Comparison of ENCODE assay signal across 10 mouse cellular contexts in genomic region chr7:6285366-6285765, GRCm38 (mm10). TPM values are rescaled to one million over a fixed set of nuclear protein-coding genes. Genes with fewer than 3 reads are reported as not detected.
DNase-seq lines count a peak whose midpoint lies in the region; ATAC-seq and TF ChIP-seq lines count a peak whose summit lies in the region.
"Had no signal": no experiment of that assay in that cellular context is flagged by ENCODE, and none has a peak within 500 bp of the region (broad histone marks: within the 10 kb centered on the region; RNA-seq: fewer than 3 reads in every experiment).

No protein-coding gene starts in this region.

- in situ Hi-C loops in CH12.LX (cut with MboI; ENCODE audit: low pct_ligation_motif_present, low pct_unique_long_range_greater_than_20kb, low sequenced_read_pairs) = loop anchor here (25.0 kb wide), 1 partner anchor 102 kb away; the partner anchor contains the start of genes Smim17 and Zfp28

- TF ChIP-seq POLR2A in CH12.LX (IDR thresholded peaks at IDR 0.05; ENCODE audit: low read depth, low read length) = no peak

- H3K4me3 ChIP-seq in hindbrain, embryonic 10.5 days = peak overlapping the region; percentile 59
- no peak overlapping the region for H3K4me3 ChIP-seq in hindbrain, embryonic 11.5 days (ENCODE audit: low read depth, low read length)
- no peak overlapping the region for H3K4me3 ChIP-seq in CH12.LX (replicated peaks in 1 of 3; ENCODE audit: low read depth in 2 of 3, low read length in 2 of 3, poor library complexity in 1 of 3)
- peak overlapping the region; percentile 58 for H3K4me3 ChIP-seq in forebrain, embryonic 15.5 days
- H3K4me3 ChIP-seq in macrophage (ENCODE audit: inconsistent target) = peak overlapping the region; percentile 44

- dilution Hi-C loops in CH12.LX (cut with MboI; ENCODE audit: extremely low pct_ligation_motif_present, extremely low pct_unique_long_range_greater_than_20kb, low sequenced_read_pairs) = no loop called here

- H3K4me2 ChIP-seq in hindbrain, embryonic 11.5 days (replicated peaks; ENCODE audit: low read depth, low read length) = no peak overlapping the region
- H3K4me2 ChIP-seq in CH12.LX (ENCODE audit: insufficient read depth, low read depth, poor library complexity, severe bottlenecking) = peak overlapping the region; percentile 32
- no peak overlapping the region for H3K4me2 ChIP-seq in forebrain, embryonic 15.5 days (replicated peaks)

- WGBS in hindbrain, embryonic 10.5 days = 88% methylated on average over 6 of the region's 6 CpGs
- WGBS in hindbrain, embryonic 11.5 days = 93% methylated on average over 6 of the region's 6 CpGs
- WGBS in forebrain, embryonic 15.5 days = 93% methylated on average over 6 of the region's 6 CpGs
- WGBS in macrophage (ENCODE audit: missing documents) = 23% methylated on average over 6 of the region's 6 CpGs

- H3K4me1 ChIP-seq in hindbrain, embryonic 10.5 days (replicated peaks) = peaks cover 26% of the 10 kb centered on the region
- H3K4me1 ChIP-seq in hindbrain, embryonic 11.5 days (replicated peaks; ENCODE audit: control insufficient read depth, insufficient read depth, low read length) = 0 out of 2 replicates have a peak, but pooled peaks cover 2% of the 10 kb centered on the region
- H3K4me1 ChIP-seq in CH12.LX (ENCODE audit: control insufficient read depth in 1 of 2, insufficient read depth in 2 of 2) = peaks cover 11 to 26% of the 10 kb centered on the region in 2 experiments; a peak in 3 of 4 replicates
- H3K4me1 ChIP-seq in forebrain, embryonic 15.5 days = peaks cover 28% of the 10 kb centered on the region

- H3K36me3 ChIP-seq in hindbrain, embryonic 10.5 days = 0 out of 2 replicates have a peak, but pooled peaks cover under 1% of the 10 kb centered on the region
- H3K36me3 ChIP-seq in hindbrain, embryonic 11.5 days (ENCODE audit: control insufficient read depth, insufficient read depth, low read length) = no peaks in the 10 kb centered on the region
- peaks cover 0 to 5% of the 10 kb centered on the region in 2 experiments for H3K36me3 ChIP-seq in CH12.LX (replicated peaks in 1 of 2; ENCODE audit: control insufficient read depth in 1 of 2, insufficient read depth in 1 of 2, low read length in 1 of 2)
- H3K36me3 ChIP-seq in forebrain, embryonic 15.5 days = 0 out of 2 replicates have a peak, but pooled peaks cover 5% of the 10 kb centered on the region
- no peaks in the 10 kb centered on the region for H3K36me3 ChIP-seq in macrophage (ENCODE audit: inconsistent target)

- no peaks in the 10 kb centered on the region for H3K27me3 ChIP-seq in hindbrain, embryonic 10.5 days (ENCODE audit: insufficient read depth, poor library complexity, severe bottlenecking)
- no peaks in the 10 kb centered on the region for H3K27me3 ChIP-seq in hindbrain, embryonic 11.5 days (ENCODE audit: control insufficient read depth, insufficient read depth, low read length)
- no peaks in the 10 kb centered on the region for H3K27me3 ChIP-seq in CH12.LX (replicated peaks)
- no peaks in the 10 kb centered on the region for H3K27me3 ChIP-seq in forebrain, embryonic 15.5 days

- DNase-seq in hindbrain, embryonic 10.5 days (ENCODE audit: low spot score) = no peak
- no peak for DNase-seq in hindbrain, embryonic 11.5 days (ENCODE audit: low spot score)
- peak; percentile 72 for DNase-seq in CH12.LX (ENCODE audit: extremely low read depth)
- DNase-seq in embryo, embryonic 10.5 days (ENCODE audit: low spot score) = no peak
- DNase-seq in right cerebral cortex, postnatal 25 days = no peak
- DNase-seq in spleen, postnatal 14 days (ENCODE audit: low spot score in 2 of 2) = no peak

- TF ChIP-seq RAD21 in CH12.LX (IDR thresholded peaks at IDR 0.05; ENCODE audit: low read depth, low read length) = no peak

- H3K9me3 ChIP-seq in hindbrain, embryonic 10.5 days = peaks cover 4% of the 10 kb centered on the region; the same call in 1 of the 2 replicates
- H3K9me3 ChIP-seq in hindbrain, embryonic 11.5 days (ENCODE audit: control insufficient read depth, low read length) = no peaks in the 10 kb centered on the region
- H3K9me3 ChIP-seq in CH12.LX (replicated peaks; ENCODE audit: low read length) = no peaks in the 10 kb centered on the region
- H3K9me3 ChIP-seq in forebrain, embryonic 15.5 days = no peaks in the 10 kb centered on the region

- TF ChIP-seq CTCF in CH12.LX (conservative IDR thresholded peaks at IDR 0.05 in 1 of 2, IDR thresholded peaks at IDR 0.05 in 1 of 2; ENCODE audit: low read depth in 2 of 2, low read length in 2 of 2) = no peak

- no peak for ATAC-seq in hindbrain, embryonic 11.5 days (ENCODE audit: low FRiP score)
- no peak for ATAC-seq in forebrain, embryonic 15.5 days (replicated peaks)

- TF ChIP-seq EP300 in CH12.LX (IDR thresholded peaks at IDR 0.05; ENCODE audit: low read length) = peak; percentile 21; the same call in 1 of the 2 replicates

- no peaks in the 10 kb centered on the region; the same call in 1 of the 2 replicates for H3K79me2 ChIP-seq in CH12.LX (replicated peaks; ENCODE audit: control insufficient read depth, extremely low read depth, insufficient read depth, poor library complexity, severe bottlenecking)
- no peaks in the 10 kb centered on the region for H3K79me2 ChIP-seq in macrophage (ENCODE audit: inconsistent target)

- H3K9ac ChIP-seq in hindbrain, embryonic 11.5 days (ENCODE audit: low read depth, low read length) = no peak overlapping the region
- peak overlapping the region; percentile 28; the same call in 1 of the 2 replicates for H3K9ac ChIP-seq in CH12.LX (ENCODE audit: insufficient read depth, low read depth)
- H3K9ac ChIP-seq in forebrain, embryonic 15.5 days (replicated peaks) = no peak overlapping the region

- H3K27ac ChIP-seq in hindbrain, embryonic 10.5 days = no peak overlapping the region
- H3K27ac ChIP-seq in hindbrain, embryonic 11.5 days (ENCODE audit: low read depth, low read length) = no peak overlapping the region
- no peak overlapping the region for H3K27ac ChIP-seq in CH12.LX (ENCODE audit: insufficient read depth, low read depth)
- H3K27ac ChIP-seq in forebrain, embryonic 15.5 days (replicated peaks) = peak overlapping the region; percentile 88; the same call in 1 of the 2 replicates
- H3K27ac ChIP-seq in macrophage = peak overlapping the region; percentile 84

TF ChIP-seq in CH12.LX, 34 proteins besides CTCF, POLR2A, EP300 and RAD21 (continues in another document):
- TF ChIP-seq PAX5 (IDR thresholded peaks at IDR 0.05; ENCODE audit: low read length) (no peak), JUN (IDR thresholded peaks at IDR 0.05; ENCODE audit: insufficient read depth, low read depth, low read length) (peak; percentile 33; the same call in 1 of the 2 replicates), NRF1 (IDR thresholded peaks at IDR 0.05; ENCODE audit: low read depth, low read length) (no peak), MXI1 (IDR thresholded peaks at IDR 0.05; ENCODE audit: low read depth, low read length) (no peak)

RNA-seq across cellular contexts. Expression of gene Zfp667, which starts 1.0 kb away (rescaled TPM):
- polyA plus RNA-seq in hindbrain, embryonic 10.5 days (2016; fragmentation: Nextera tagmentation; extraction: Ambion mirVana) = 8.5 and 9.6 TPM in 2 replicates
- polyA plus RNA-seq in hindbrain, embryonic 11.5 days (2014; fragmentation: Nextera tagmentation; extraction: Ambion mirVana) = 15.1 and 16.5 TPM in 2 replicates
- total RNA-seq in CH12.LX (2012; rRNA removed) = 0.50 and 0.51 TPM in 2 replicates
- total RNA-seq in CH12.LX (2014; rRNA removed) = 0.46 and 0.58 TPM in 2 replicates
- polyA plus RNA-seq in CH12.LX (2012; ENCODE audit: insufficient read length, low read depth) = 0.56 and 0.87 TPM in 2 replicates
- 15.2 and 15.8 TPM in 2 replicates for polyA plus RNA-seq in forebrain, embryonic 15.5 days (2015; fragmentation: Nextera tagmentation; extraction: Ambion mirVana)
- 10 to 100 TPM in 7 of 26 experiments, 1 to 10 TPM in 13, under 1 TPM in 5, not detected in 1; 0.51 to 36.9 (median 3.3) TPM for total RNA-seq in macrophage (2018; cell fraction: chromatin; rRNA removed)
- 1 to 10 TPM in 12 of 26 experiments, under 1 TPM in 14; 0.26 to 3.8 (median 0.94) TPM for total RNA-seq in macrophage (2018; cell fraction: cytosol; rRNA removed)
- 10 to 100 TPM in 3 of 26 experiments, 1 to 10 TPM in 14, under 1 TPM in 9; 0.24 to 17.0 (median 1.8) TPM for total RNA-seq in macrophage (2018; cell fraction: nucleus; rRNA removed)
- polyA plus RNA-seq in macrophage (2018) = 1.4 to 1.9 TPM (median 1.7 TPM) in 3 replicates

RNA-seq across cellular contexts. Expression of gene Epp13, which starts 32.9 kb away (rescaled TPM):
- 0.24 TPM in 1 of 2 replicates, not detected in the other for polyA plus RNA-seq in hindbrain, embryonic 10.5 days (2016; fragmentation: Nextera tagmentation; extraction: Ambion mirVana)
- polyA plus RNA-seq in hindbrain, embryonic 11.5 days (2014; fragmentation: Nextera tagmentation; extraction: Ambion mirVana) = not detected in 2 replicates
- total RNA-seq in CH12.LX (2012; rRNA removed) = not detected in 2 replicates
- not detected in 2 replicates for total RNA-seq in CH12.LX (2014; rRNA removed)
- polyA plus RNA-seq in CH12.LX (2012; ENCODE audit: insufficient read length, low read depth) = not detected in 2 replicates
- 0.38 TPM in 1 of 2 replicates, not detected in the other for polyA plus RNA-seq in forebrain, embryonic 15.5 days (2015; fragmentation: Nextera tagmentation; extraction: Ambion mirVana)
- total RNA-seq in macrophage (2018; cell fraction: chromatin; rRNA removed) = not detected
- total RNA-seq in macrophage (2018; cell fraction: cytosol; rRNA removed) = not detected
- total RNA-seq in macrophage (2018; cell fraction: nucleus; rRNA removed) = not detected
- not detected in 3 replicates for polyA plus RNA-seq in macrophage (2018)
- polyA plus RNA-seq: inflammation-experienced regulatory T-cells, adult 6 months; stomach, embryonic 16.5 days had no signal

RNA-seq across cellular contexts. Expression of gene Zfp583, which starts 45.7 kb away (rescaled TPM):
- polyA plus RNA-seq in hindbrain, embryonic 10.5 days (2016; fragmentation: Nextera tagmentation; extraction: Ambion mirVana) = 6.8 and 7.2 TPM in 2 replicates
- polyA plus RNA-seq in hindbrain, embryonic 11.5 days (2014; fragmentation: Nextera tagmentation; extraction: Ambion mirVana) = 8.5 and 10.3 TPM in 2 replicates
- total RNA-seq in CH12.LX (2012; rRNA removed) (not detected in 2 replicates), CH12.LX (2014; rRNA removed) (not detected in 2 replicates)
- polyA plus RNA-seq in CH12.LX (2012; ENCODE audit: insufficient read length, low read depth) (not detected in 2 replicates), macrophage (2018) (1.3 to 3.0 TPM (median 1.3 TPM) in 3 replicates)
- 12.3 and 13.8 TPM in 2 replicates for polyA plus RNA-seq in forebrain, embryonic 15.5 days (2015; fragmentation: Nextera tagmentation; extraction: Ambion mirVana)
- 10 to 100 TPM in 1 of 26 experiments, 1 to 10 TPM in 25; 1.1 to 11.1 (median 4.2) TPM for total RNA-seq in macrophage (2018; cell fraction: chromatin; rRNA removed)
- total RNA-seq in macrophage (2018; cell fraction: cytosol; rRNA removed) = 1 to 10 TPM in 20 of 26 experiments, under 1 TPM in 6; 0.19 to 3.4 (median 1.4) TPM
- 1 to 10 TPM; 1.2 to 9.6 (median 2.9) TPM for total RNA-seq in macrophage (2018; cell fraction: nucleus; rRNA removed)

RNA-seq across cellular contexts. Expression of gene Gm3854, which starts 58.2 kb away (rescaled TPM):
- 3.4 and 3.5 TPM in 2 replicates for polyA plus RNA-seq in hindbrain, embryonic 10.5 days (2016; fragmentation: Nextera tagmentation; extraction: Ambion mirVana)
- 2.5 and 3.7 TPM in 2 replicates for polyA plus RNA-seq in hindbrain, embryonic 11.5 days (2014; fragmentation: Nextera tagmentation; extraction: Ambion mirVana)
- not detected in 2 replicates for total RNA-seq in CH12.LX (2012; rRNA removed)
- total RNA-seq in CH12.LX (2014; rRNA removed) = not detected in 2 replicates
- not detected in 2 replicates for polyA plus RNA-seq in CH12.LX (2012; ENCODE audit: insufficient read length, low read depth)
- 5.7 and 6.0 TPM in 2 replicates for polyA plus RNA-seq in forebrain, embryonic 15.5 days (2015; fragmentation: Nextera tagmentation; extraction: Ambion mirVana)
- under 1 TPM in 1 of 26 experiments, not detected in 25; 0.31 TPM for total RNA-seq in macrophage (2018; cell fraction: chromatin; rRNA removed)
- total RNA-seq in macrophage (2018; cell fraction: cytosol; rRNA removed) = under 1 TPM in 1 of 26 experiments, not detected in 25; 0.05 TPM
- total RNA-seq in macrophage (2018; cell fraction: nucleus; rRNA removed) = under 1 TPM in 2 of 26 experiments, not detected in 24; 0.21 to 0.34 TPM
- 0.07 TPM in 1 of 3 replicates, not detected in the others for polyA plus RNA-seq in macrophage (2018)

Comparison
In these comparisons a context has a peak if more than half of its experiments do, and no peak if none do; other contexts are left out.
1. H3K4me3 ChIP-seq: peak in hindbrain, embryonic 10.5 days (single experiment), forebrain, embryonic 15.5 days (single experiment) and macrophage (single experiment); none in hindbrain, embryonic 11.5 days (single experiment) and CH12.LX (0 of 3).
2. H3K27ac ChIP-seq: peak in forebrain, embryonic 15.5 days (single experiment) and macrophage (single experiment); none in hindbrain, embryonic 10.5 days (single experiment), hindbrain, embryonic 11.5 days (single experiment) and CH12.LX (single experiment).